Mouse (Mus musculus) CH12.LX (cell line): ENCODE measurements around the gene Vwf. TPM values are rescaled to one million over a fixed set of nuclear protein-coding genes. Genes with fewer than 3 reads are reported as not detected.

Source experiments
- DNase-seq: peaks from one replicate; pipeline ENCODE4 v3.0.0-alpha.2; 2013; ENCODE audit errors: extremely low read depth
- H3K27ac ChIP-seq: 2 replicates; pipeline ENCODE4 v1.5.1; 2012; ENCODE audit warnings: low read depth, mild to moderate bottlenecking, control low read depth, moderate library complexity; ENCODE audit not compliant: insufficient read depth
- H3K27me3 ChIP-seq: replicated peaks from 2 replicates; pipeline ENCODE3; 2012; ENCODE audit warnings: inconsistent platforms
- H3K36me3 ChIP-seq, 2 experiments: replicated peaks in 1 of 2; 2 replicates each; pipeline versions ENCODE3 to v1.6.1; 2012; ENCODE audit warnings: inconsistent platforms in 1 of 2, low read length in 1 of 2, mild to moderate bottlenecking in 1 of 2, mixed read lengths in 1 of 2, moderate library complexity in 1 of 2; ENCODE audit not compliant: control insufficient read depth in 1 of 2, insufficient read depth in 1 of 2
- H3K4me1 ChIP-seq, 2 experiments: 2 replicates each; pipeline ENCODE4 v1.6.1; 2012; ENCODE audit warnings: inconsistent platforms in 1 of 2, moderate library complexity in 1 of 2; ENCODE audit not compliant: insufficient read depth in 2 of 2, control insufficient read depth in 1 of 2
- H3K4me2 ChIP-seq: 2 replicates; pipeline ENCODE4 v1.6.1; 2012; ENCODE audit warnings: low read depth, mild to moderate bottlenecking, control low read depth; ENCODE audit not compliant: poor library complexity, insufficient read depth, severe bottlenecking
- H3K4me3 ChIP-seq, 3 experiments: fragments of 150-350 bp in 1 of 3; sonication (generic) in 1 of 3; replicated peaks in 1 of 3; 2 replicates each; pipeline versions ENCODE3 to v1.5.1; 2011 to 2012; ENCODE audit warnings: low read depth in 2 of 3, low read length in 2 of 3, mild to moderate bottlenecking in 2 of 3, moderate library complexity in 2 of 3, control low read depth in 1 of 3, improper control_type of control experiment in 1 of 3, inconsistent platforms in 1 of 3, mixed read lengths in 1 of 3; ENCODE audit not compliant: poor library complexity in 1 of 3
- H3K79me2 ChIP-seq: replicated peaks from 2 replicates; pipeline ENCODE4 v1.6.1; 2012; ENCODE audit warnings: mild to moderate bottlenecking, moderate library complexity; ENCODE audit not compliant: control insufficient read depth, poor library complexity, insufficient read depth, severe bottlenecking; ENCODE audit errors: extremely low read depth
- H3K9ac ChIP-seq: 2 replicates; pipeline ENCODE4 v1.6.1; 2012; ENCODE audit warnings: low read depth, mild to moderate bottlenecking, control low read depth, moderate library complexity; ENCODE audit not compliant: insufficient read depth
- H3K9me3 ChIP-seq: replicated peaks from 2 replicates; pipeline ENCODE3; 2012; ENCODE audit warnings: low read length, inconsistent platforms, mixed read lengths
- BHLHE40 ChIP-seq: IDR thresholded peaks from 2 replicates; pipeline ENCODE4 v1.6.1; 2011; ENCODE audit warnings: mild to moderate bottlenecking, low read depth, low read length, improper control_type of control experiment
- EP300 ChIP-seq: IDR thresholded peaks from 2 replicates; pipeline ENCODE4 v1.6.1; 2011; ENCODE audit warnings: low read length, improper control_type of control experiment
- JUN ChIP-seq: IDR thresholded peaks from 2 replicates; pipeline ENCODE4 v1.6.1; 2011; ENCODE audit warnings: low read depth, mild to moderate bottlenecking, low read length, improper control_type of control experiment, moderate library complexity; ENCODE audit not compliant: insufficient read depth
- MAZ ChIP-seq: IDR thresholded peaks from 2 replicates; pipeline ENCODE4 v1.6.1; 2012; ENCODE audit warnings: low read depth, mild to moderate bottlenecking, inconsistent platforms, low read length, improper control_type of control experiment, moderate library complexity
- MYC ChIP-seq: IDR thresholded peaks from 2 replicates; pipeline ENCODE4 v1.6.1; 2011; ENCODE audit warnings: low read depth, mild to moderate bottlenecking, improper control_type of control experiment, low read length
- NRF1 ChIP-seq: IDR thresholded peaks from 2 replicates; pipeline ENCODE4 v1.6.1; 2014; ENCODE audit warnings: low read depth, mild to moderate bottlenecking, inconsistent platforms, low read length, improper control_type of control experiment, moderate library complexity
- RCOR1 ChIP-seq: conservative IDR thresholded peaks from 2 replicates; pipeline ENCODE4 v1.6.1; 2012; ENCODE audit warnings: low read depth, mild to moderate bottlenecking, inconsistent platforms, low read length, improper control_type of control experiment
- SMC3 ChIP-seq: IDR thresholded peaks from 2 replicates; pipeline ENCODE4 v1.6.1; 2011; ENCODE audit warnings: low read depth, low read length, improper control_type of control experiment
- TBP ChIP-seq: conservative IDR thresholded peaks from 2 replicates; pipeline ENCODE4 v1.6.1; 2011; ENCODE audit warnings: low read depth, low read length, improper control_type of control experiment
- TCF12 ChIP-seq: IDR thresholded peaks from 2 replicates; pipeline ENCODE4 v1.6.1; 2014; ENCODE audit warnings: low read depth, mild to moderate bottlenecking, inconsistent platforms, low read length, improper control_type of control experiment
- UBTF ChIP-seq: IDR thresholded peaks from 2 replicates; pipeline ENCODE4 v1.6.1; 2012; ENCODE audit warnings: low read depth, mild to moderate bottlenecking, inconsistent platforms, low read length, improper control_type of control experiment, moderate library complexity
- USF2 ChIP-seq: conservative IDR thresholded peaks from 2 replicates; pipeline ENCODE4 v1.6.1; 2011; ENCODE audit warnings: low read depth, low read length, improper control_type of control experiment
- ZC3H11A ChIP-seq: IDR thresholded peaks from 2 replicates; pipeline ENCODE4 v1.6.1; 2012; ENCODE audit warnings: low read depth, mild to moderate bottlenecking, inconsistent platforms, low read length, improper control_type of control experiment
- ZKSCAN1 ChIP-seq: IDR thresholded peaks from 2 replicates; pipeline ENCODE4 v1.6.1; 2012; ENCODE audit warnings: low read depth, inconsistent platforms, low read length, improper control_type of control experiment, borderline replicate concordance
- ZNF384 ChIP-seq: IDR thresholded peaks from 2 replicates; pipeline ENCODE4 v1.6.1; 2012; ENCODE audit warnings: low read depth, low read length, improper control_type of control experiment, inconsistent platforms
- dilution Hi-C: fragments of 300-500 bp; cut with MboI; formaldehyde crosslinking; loops from 2 replicates; pipeline ENCODE4 v1.14.3; 2020; ENCODE audit warnings: low sequenced_read_pairs; ENCODE audit not compliant: extremely low pct_unique_long_range_greater_than_20kb, extremely low pct_ligation_motif_present
- in situ Hi-C: fragments of 300-500 bp; cut with MboI; formaldehyde crosslinking; loops from 3 replicates; pipeline ENCODE4 v1.14.3; 2019; ENCODE audit warnings: low sequenced_read_pairs, low pct_ligation_motif_present, low pct_unique_long_range_greater_than_20kb, mixed read lengths
- polyA plus RNA-seq: library from polyadenylated mRNA; unstranded; fragments of >175 nt; gene quantifications from 2 replicates; pipeline ENCODE4 v1.2.1, GENCODE M21; 2012; ENCODE audit warnings: low read depth; ENCODE audit not compliant: insufficient read length
- total RNA-seq, 2 experiments: library from RNA; depleted of rRNA; stranded (reverse); fragments of 300-350 nt in 1 of 2; fragments of >200 nt in 1 of 2; gene quantifications; 2 replicates each; pipeline ENCODE4 v1.2.3; 2012 to 2014

Vwf gene
- total and polyA plus RNA-seq, 3 experiments: not detected

GRCm38 (mm10) chr6:125509783-125510182, 36.8 kb upstream of the Vwf start:
- H3K4me1 ChIP-seq: peaks cover 7 to 30% of the 10 kb centered on the region in 2 experiments
- no peaks in the 10 kb centered on the region for H3K9me3 ChIP-seq
- no peaks in the 10 kb centered on the region for H3K79me2 ChIP-seq
- no peak overlapping the region for H3K4me3 ChIP-seq
- in situ Hi-C loops (no loop called here), dilution Hi-C loops (no loop called here)
- H3K27me3 ChIP-seq: no peaks in the 10 kb centered on the region
- TF ChIP-seq ZC3H11A (no peak), MAZ (no peak), MYC (no peak), SMC3 (no peak), RCOR1 (no peak), TCF12 (no peak), NRF1 (no peak), JUN (no peak), UBTF (no peak), USF2 (no peak), EP300 (no peak)
- H3K4me2 ChIP-seq: no peak overlapping the region
- no peak overlapping the region for H3K9ac ChIP-seq
- no peak for DNase-seq
- no peak overlapping the region for H3K27ac ChIP-seq
- H3K36me3 ChIP-seq: no peaks in the 10 kb centered on the region

DNA sequence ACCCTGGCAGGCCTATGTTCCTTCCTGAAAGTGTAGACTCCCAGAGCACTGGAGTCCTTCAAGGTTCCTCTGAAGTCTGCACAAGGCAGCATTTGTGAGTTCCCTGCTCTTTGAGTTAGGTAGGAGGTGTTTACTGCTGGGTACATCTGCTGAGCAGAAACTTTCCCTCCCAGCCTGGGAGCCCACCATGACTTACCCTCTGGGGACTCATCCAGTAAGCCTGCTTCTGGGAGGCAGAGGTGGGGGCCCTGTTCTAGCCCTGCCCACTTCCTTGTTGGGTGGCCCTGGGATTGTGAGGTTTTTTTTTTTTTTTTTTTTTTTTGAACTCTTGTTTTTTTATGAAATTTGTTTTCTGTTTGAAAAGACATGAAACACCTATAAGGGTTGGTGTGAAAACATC, 35.9 kb upstream of the Vwf start:
- TF ChIP-seq ZNF384: peak; percentile 36; the same call in 1 of the 2 replicates
- TF ChIP-seq BHLHE40: no peak
- TF ChIP-seq JUN: no peak
- no peak for TF ChIP-seq TCF12
- no peak for TF ChIP-seq TBP
- TF ChIP-seq ZKSCAN1: no peak
- TF ChIP-seq MAZ: no peak
- Histone ChIP-seq H3K36me3 (no peaks in the 10 kb centered on the region), H3K9me3 (no peaks in the 10 kb centered on the region), H3K9ac (no peak overlapping the region), H3K27me3 (no peaks in the 10 kb centered on the region), H3K79me2 (no peaks in the 10 kb centered on the region), H3K4me1 (peaks cover 6 to 23% of the 10 kb centered on the region in 2 experiments), H3K4me3 (no peak overlapping the region), H3K27ac (no peak overlapping the region), H3K4me2 (no peak overlapping the region)
- in situ Hi-C loops: no loop called here
- no peak for DNase-seq
- dilution Hi-C loops: no loop called here
